Mouse (Mus musculus): ENCODE data around the gene Ccdc102a. TPM values are rescaled to one million over a fixed set of nuclear protein-coding genes. Genes with fewer than 3 reads are reported as not detected.

The Ccdc102a gene
- polyA plus RNA-seq, 1 experiment from 2014 or later, result 17.4 TPM

- Histone ChIP-seq H3K27ac (ENCODE audit: low read length) (no peak overlapping the region), H3K4me2 (ENCODE audit: low read depth, low read length) (no peak overlapping the region), H3K36me3 (ENCODE audit: control insufficient read depth, insufficient read depth) (no peaks in the 10 kb centered on the region), H3K4me3 (ENCODE audit: low read length) (no peak overlapping the region), H3K4me1 (ENCODE audit: control insufficient read depth, insufficient read depth, low read length) (no peaks in the 10 kb centered on the region), H3K9me3 (replicated peaks; ENCODE audit: control insufficient read depth, low read length) (no peaks in the 10 kb centered on the region), H3K9ac (ENCODE audit: low read length) (no peak overlapping the region), H3K27me3 (ENCODE audit: control insufficient read depth, insufficient read depth, low read length) (0 out of 2 replicates have a peak, but pooled peaks cover 2% of the 10 kb centered on the region)
- 43% methylated on average over 5 of the region's 5 CpGs for WGBS
- ATAC-seq (replicated peaks; ENCODE audit: extremely low read depth, insufficient read depth, low FRiP score), result no peak
These were observed 16.0 kb upstream of the Ccdc102a start for GRCm38 (mm10) chr8:94933918-94934317.

- Histone ChIP-seq H3K9me3 (replicated peaks; ENCODE audit: control insufficient read depth, low read length) (no peaks in the 10 kb centered on the region), H3K27ac (ENCODE audit: low read length) (no peak overlapping the region), H3K36me3 (ENCODE audit: control insufficient read depth, insufficient read depth) (no peaks in the 10 kb centered on the region), H3K4me3 (ENCODE audit: low read length) (no peak overlapping the region), H3K4me2 (ENCODE audit: low read depth, low read length) (no peak overlapping the region), H3K4me1 (ENCODE audit: control insufficient read depth, insufficient read depth, low read length) (no peaks in the 10 kb centered on the region), H3K9ac (ENCODE audit: low read length) (no peak overlapping the region), H3K27me3 (ENCODE audit: control insufficient read depth, insufficient read depth, low read length) (no peaks in the 10 kb centered on the region)
- WGBS, result 70% methylated on average over 3 of the region's 3 CpGs
- no peak for ATAC-seq (replicated peaks; ENCODE audit: extremely low read depth, insufficient read depth, low FRiP score)
These were observed 10.3 kb upstream of the Ccdc102a start for GRCm38 (mm10) chr8:94928227-94928626.

GRCm38 (mm10) chr8:94923405-94923804, 5.5 kb upstream of the Ccdc102a start, which contains the start of gene Adgrg5:
Gene Adgrg5, plus strand, starts transcription at chr8:94923694.
- no peak for ATAC-seq (replicated peaks; ENCODE audit: extremely low read depth, insufficient read depth, low FRiP score)
- Histone ChIP-seq H3K27me3 (ENCODE audit: control insufficient read depth, insufficient read depth, low read length) (no peaks in the 10 kb centered on the region), H3K4me3 (ENCODE audit: low read length) (no peak within 1 kb of the TSS), H3K9me3 (replicated peaks; ENCODE audit: control insufficient read depth, low read length) (no peaks in the 10 kb centered on the region), H3K4me2 (ENCODE audit: low read depth, low read length) (no peak within 1 kb of the TSS), H3K9ac (ENCODE audit: low read length) (no peak within 1 kb of the TSS), H3K36me3 (ENCODE audit: control insufficient read depth, insufficient read depth) (no peaks in the 10 kb centered on the region), H3K4me1 (ENCODE audit: control insufficient read depth, insufficient read depth, low read length) (peaks cover 14% of the 10 kb centered on the region), H3K27ac (ENCODE audit: low read length) (no peak within 1 kb of the TSS)
- 49% methylated on average over 7 of the region's 8 CpGs for WGBS

GRCm38 (mm10) chr8:94922602-94923001, 4.7 kb upstream of the Ccdc102a start:
- H3K27ac ChIP-seq (ENCODE audit: low read length), result no peak overlapping the region
- H3K36me3 ChIP-seq (ENCODE audit: control insufficient read depth, insufficient read depth), result no peaks in the 10 kb centered on the region
- no peak overlapping the region for H3K4me3 ChIP-seq (ENCODE audit: low read length)
- no peaks in the 10 kb centered on the region for H3K9me3 ChIP-seq (replicated peaks; ENCODE audit: control insufficient read depth, low read length)
- ATAC-seq (replicated peaks; ENCODE audit: extremely low read depth, insufficient read depth, low FRiP score), result no peak
- WGBS, result 24% methylated on average over 8 of the region's 8 CpGs
- no peak overlapping the region for H3K4me2 ChIP-seq (ENCODE audit: low read depth, low read length)
- H3K9ac ChIP-seq (ENCODE audit: low read length), result no peak overlapping the region
- no peaks in the 10 kb centered on the region for H3K27me3 ChIP-seq (ENCODE audit: control insufficient read depth, insufficient read depth, low read length)
- H3K4me1 ChIP-seq (ENCODE audit: control insufficient read depth, insufficient read depth, low read length), result peaks cover 18% of the 10 kb centered on the region

- WGBS, result 58% methylated on average over 6 of the region's 6 CpGs
- Histone ChIP-seq H3K4me1 (ENCODE audit: control insufficient read depth, insufficient read depth, low read length) (peaks cover 18% of the 10 kb centered on the region), H3K4me2 (ENCODE audit: low read depth, low read length) (no peak overlapping the region)
These were observed 4.3 kb upstream of the Ccdc102a start for GRCm38 (mm10) chr8:94922176-94922575.

GRCm38 (mm10) chr8:94919256-94919655, 1.4 kb upstream of the Ccdc102a start:
- no peak overlapping the region for H3K27ac ChIP-seq (ENCODE audit: low read length)
- peaks cover 46% of the 10 kb centered on the region for H3K4me1 ChIP-seq (ENCODE audit: control insufficient read depth, insufficient read depth, low read length)
- ATAC-seq (replicated peaks; ENCODE audit: extremely low read depth, insufficient read depth, low FRiP score), result no peak

More at GRCm38 (mm10) chr8:94922176-94922575, 4.3 kb upstream of the Ccdc102a start:
- H3K27ac ChIP-seq (ENCODE audit: low read length), result no peak overlapping the region
- no peaks in the 10 kb centered on the region for H3K9me3 ChIP-seq (replicated peaks; ENCODE audit: control insufficient read depth, low read length)
- no peak overlapping the region for H3K4me3 ChIP-seq (ENCODE audit: low read length)
- no peak for ATAC-seq (replicated peaks; ENCODE audit: extremely low read depth, insufficient read depth, low FRiP score)
- H3K27me3 ChIP-seq (ENCODE audit: control insufficient read depth, insufficient read depth, low read length), result no peaks in the 10 kb centered on the region
- H3K9ac ChIP-seq (ENCODE audit: low read length), result no peak overlapping the region
- H3K36me3 ChIP-seq (ENCODE audit: control insufficient read depth, insufficient read depth), result no peaks in the 10 kb centered on the region

GRCm38 (mm10) chr8:94917352-94917751, 546 bp downstream of the Ccdc102a start:
- H3K9ac ChIP-seq (ENCODE audit: low read length), result peak overlapping the region; percentile 97
- WGBS, result 0% methylated on average over 27 of the region's 27 CpGs
- H3K4me1 ChIP-seq (ENCODE audit: control insufficient read depth, insufficient read depth, low read length), result peaks cover 52% of the 10 kb centered on the region
- no peaks in the 10 kb centered on the region for H3K36me3 ChIP-seq (ENCODE audit: control insufficient read depth, insufficient read depth)
- H3K27me3 ChIP-seq (ENCODE audit: control insufficient read depth, insufficient read depth, low read length), result no peaks in the 10 kb centered on the region
- peak overlapping the region; percentile 91 for H3K27ac ChIP-seq (ENCODE audit: low read length)
- peak overlapping the region; percentile 89 for H3K4me2 ChIP-seq (ENCODE audit: low read depth, low read length)
- no peaks in the 10 kb centered on the region for H3K9me3 ChIP-seq (replicated peaks; ENCODE audit: control insufficient read depth, low read length)
- peak; percentile 96 for ATAC-seq (replicated peaks; ENCODE audit: extremely low read depth, insufficient read depth, low FRiP score)
- peak overlapping the region; percentile 90 for H3K4me3 ChIP-seq (ENCODE audit: low read length)

More at GRCm38 (mm10) chr8:94919256-94919655, 1.4 kb upstream of the Ccdc102a start:
- H3K36me3 ChIP-seq (ENCODE audit: control insufficient read depth, insufficient read depth), result no peaks in the 10 kb centered on the region
- H3K4me3 ChIP-seq (ENCODE audit: low read length), result no peak overlapping the region
- H3K27me3 ChIP-seq (ENCODE audit: control insufficient read depth, insufficient read depth, low read length), result no peaks in the 10 kb centered on the region
- H3K4me2 ChIP-seq (ENCODE audit: low read depth, low read length), result no peak overlapping the region
- no peaks in the 10 kb centered on the region for H3K9me3 ChIP-seq (replicated peaks; ENCODE audit: control insufficient read depth, low read length)
- H3K9ac ChIP-seq (ENCODE audit: low read length), result no peak overlapping the region

GRCm38 (mm10) chr8:94916960-94917324, 956 bp downstream of the Ccdc102a start:
- H3K4me2 ChIP-seq (ENCODE audit: low read depth, low read length), result peak overlapping the region; percentile 89
- H3K9ac ChIP-seq (ENCODE audit: low read length), result peak overlapping the region; percentile 80
- peak overlapping the region; percentile 75 for H3K27ac ChIP-seq (ENCODE audit: low read length)
- no peak for ATAC-seq (replicated peaks; ENCODE audit: extremely low read depth, insufficient read depth, low FRiP score)
- H3K36me3 ChIP-seq (ENCODE audit: control insufficient read depth, insufficient read depth), result no peaks in the 10 kb centered on the region
- WGBS, result 3% methylated on average over 10 of the region's 10 CpGs
- H3K27me3 ChIP-seq (ENCODE audit: control insufficient read depth, insufficient read depth, low read length), result no peaks in the 10 kb centered on the region
- H3K9me3 ChIP-seq (replicated peaks; ENCODE audit: control insufficient read depth, low read length), result no peaks in the 10 kb centered on the region
- H3K4me3 ChIP-seq (ENCODE audit: low read length), result peak overlapping the region; percentile 90
- H3K4me1 ChIP-seq (ENCODE audit: control insufficient read depth, insufficient read depth, low read length), result peaks cover 48% of the 10 kb centered on the region

GRCm38 (mm10) chr8:94916311-94916959, 1.5 kb downstream of the Ccdc102a start:
- Histone ChIP-seq H3K36me3 (ENCODE audit: control insufficient read depth, insufficient read depth) (no peaks in the 10 kb centered on the region), H3K4me3 (ENCODE audit: low read length) (peak overlapping the region; percentile 90), H3K9ac (ENCODE audit: low read length) (peak overlapping the region; percentile 80), H3K4me2 (ENCODE audit: low read depth, low read length) (peak overlapping the region; percentile 89), H3K9me3 (replicated peaks; ENCODE audit: control insufficient read depth, low read length) (no peaks in the 10 kb centered on the region), H3K27ac (ENCODE audit: low read length) (peak overlapping the region; percentile 75), H3K27me3 (ENCODE audit: control insufficient read depth, insufficient read depth, low read length) (no peaks in the 10 kb centered on the region), H3K4me1 (ENCODE audit: control insufficient read depth, insufficient read depth, low read length) (peaks cover 44% of the 10 kb centered on the region)
- 46% methylated on average over 9 of the region's 9 CpGs for WGBS
- no peak for ATAC-seq (replicated peaks; ENCODE audit: extremely low read depth, insufficient read depth, low FRiP score)

All from heart, embryonic 16.5 days (tissue).